Mouse (Mus musculus): ENCODE measurements around the gene Hey2. TPM values are rescaled to one million over a fixed set of nuclear protein-coding genes. Genes with fewer than 3 reads are reported as not detected.

The Hey2 gene
- polyA plus RNA-seq, 1 experiment from 2014 or later = 6.5 TPM

GRCm38 (mm10) chr10:30799713-30800450 lies 42.7 kb downstream of the Hey2 start:
- no peaks in the 10 kb centered on the region for H3K36me3 ChIP-seq (ENCODE audit: control insufficient read depth, insufficient read depth, low read length)

GRCm38 (mm10) chr10:30796469-30797261 lies 45.9 kb downstream of the Hey2 start:
- Histone ChIP-seq H3K27ac (ENCODE audit: low read depth, low read length) (no peak overlapping the region), H3K9ac (replicated peaks; ENCODE audit: low read depth, low read length) (no peak overlapping the region), H3K4me3 (ENCODE audit: low read depth, low read length) (no peak overlapping the region), H3K4me2 (ENCODE audit: low read depth, low read length) (no peak overlapping the region), H3K9me3 (ENCODE audit: control insufficient read depth, low read length) (no peaks in the 10 kb centered on the region), H3K4me1 (ENCODE audit: control insufficient read depth, insufficient read depth, low read length) (no peaks in the 10 kb centered on the region), H3K27me3 (ENCODE audit: control insufficient read depth, insufficient read depth, low read length) (no peaks in the 10 kb centered on the region), H3K36me3 (ENCODE audit: control insufficient read depth, insufficient read depth, low read length) (no peaks in the 10 kb centered on the region)
- no peak for ATAC-seq (ENCODE audit: low read depth)
- 90% methylated on average over 5 of the region's 5 CpGs for whole genome bisulfite sequencing

More at GRCm38 (mm10) chr10:30799713-30800450, 42.7 kb downstream of the Hey2 start:
- ATAC-seq (ENCODE audit: low read depth) = no peak
- Histone ChIP-seq H3K27me3 (ENCODE audit: control insufficient read depth, insufficient read depth, low read length) (no peaks in the 10 kb centered on the region), H3K4me3 (ENCODE audit: low read depth, low read length) (no peak overlapping the region), H3K27ac (ENCODE audit: low read depth, low read length) (no peak overlapping the region), H3K4me1 (ENCODE audit: control insufficient read depth, insufficient read depth, low read length) (0 out of 2 replicates have a peak, but pooled peaks cover 3% of the 10 kb centered on the region), H3K9ac (replicated peaks; ENCODE audit: low read depth, low read length) (no peak overlapping the region), H3K9me3 (ENCODE audit: control insufficient read depth, low read length) (no peaks in the 10 kb centered on the region), H3K4me2 (ENCODE audit: low read depth, low read length) (no peak overlapping the region)
- WGBS = 94% methylated on average over 2 of the region's 2 CpGs

- Histone ChIP-seq H3K4me2 (ENCODE audit: low read depth, low read length) (no peak overlapping the region), H3K4me1 (ENCODE audit: control insufficient read depth, insufficient read depth, low read length) (no peaks in the 10 kb centered on the region), H3K9ac (replicated peaks; ENCODE audit: low read depth, low read length) (no peak overlapping the region), H3K36me3 (ENCODE audit: control insufficient read depth, insufficient read depth, low read length) (no peaks in the 10 kb centered on the region; the same call in 1 of the 2 replicates), H3K27ac (ENCODE audit: low read depth, low read length) (no peak overlapping the region), H3K27me3 (ENCODE audit: control insufficient read depth, insufficient read depth, low read length) (no peaks in the 10 kb centered on the region), H3K9me3 (ENCODE audit: control insufficient read depth, low read length) (no peaks in the 10 kb centered on the region), H3K4me3 (ENCODE audit: low read depth, low read length) (no peak overlapping the region)
- WGBS = 95% methylated on average over 3 of the region's 3 CpGs
- no peak for ATAC-seq (ENCODE audit: low read depth)
Observed at GRCm38 (mm10) chr10:30791016-30791415, 51.6 kb downstream of the Hey2 start.

GRCm38 (mm10) chr10:30789521-30789920 lies 53.1 kb downstream of the Hey2 start:
- H3K9ac ChIP-seq (replicated peaks; ENCODE audit: low read depth, low read length) = no peak overlapping the region
- no peaks in the 10 kb centered on the region for H3K27me3 ChIP-seq (ENCODE audit: control insufficient read depth, insufficient read depth, low read length)
- no peaks in the 10 kb centered on the region; the same call in 1 of the 2 replicates for H3K36me3 ChIP-seq (ENCODE audit: control insufficient read depth, insufficient read depth, low read length)
- H3K27ac ChIP-seq (ENCODE audit: low read depth, low read length) = no peak overlapping the region
- no peaks in the 10 kb centered on the region for H3K9me3 ChIP-seq (ENCODE audit: control insufficient read depth, low read length)
- WGBS = 96% methylated on average over 5 of the region's 5 CpGs
- H3K4me2 ChIP-seq (ENCODE audit: low read depth, low read length) = no peak overlapping the region
- no peak overlapping the region for H3K4me3 ChIP-seq (ENCODE audit: low read depth, low read length)
- no peaks in the 10 kb centered on the region for H3K4me1 ChIP-seq (ENCODE audit: control insufficient read depth, insufficient read depth, low read length)
- no peak for ATAC-seq (ENCODE audit: low read depth)

GRCm38 (mm10) chr10:30788340-30788721 lies 54.3 kb downstream of the Hey2 start:
- no peak overlapping the region for H3K4me3 ChIP-seq (ENCODE audit: low read depth, low read length)
- H3K4me1 ChIP-seq (ENCODE audit: control insufficient read depth, insufficient read depth, low read length) = no peaks in the 10 kb centered on the region
- H3K9me3 ChIP-seq (ENCODE audit: control insufficient read depth, low read length) = no peaks in the 10 kb centered on the region
- H3K4me2 ChIP-seq (ENCODE audit: low read depth, low read length) = no peak overlapping the region
- no peaks in the 10 kb centered on the region; the same call in 1 of the 2 replicates for H3K36me3 ChIP-seq (ENCODE audit: control insufficient read depth, insufficient read depth, low read length)
- H3K9ac ChIP-seq (replicated peaks; ENCODE audit: low read depth, low read length) = no peak overlapping the region
- no peak overlapping the region for H3K27ac ChIP-seq (ENCODE audit: low read depth, low read length)
- no peaks in the 10 kb centered on the region for H3K27me3 ChIP-seq (ENCODE audit: control insufficient read depth, insufficient read depth, low read length)
- ATAC-seq (ENCODE audit: low read depth) = no peak
- WGBS = 95% methylated on average over 1 of the region's 1 CpGs

GRCm38 (mm10) chr10:30787684-30788339 lies 54.8 kb downstream of the Hey2 start:
- H3K9ac ChIP-seq (replicated peaks; ENCODE audit: low read depth, low read length) = no peak overlapping the region
- no peaks in the 10 kb centered on the region for H3K9me3 ChIP-seq (ENCODE audit: control insufficient read depth, low read length)
- no peaks in the 10 kb centered on the region; the same call in 1 of the 2 replicates for H3K36me3 ChIP-seq (ENCODE audit: control insufficient read depth, insufficient read depth, low read length)
- H3K4me1 ChIP-seq (ENCODE audit: control insufficient read depth, insufficient read depth, low read length) = no peaks in the 10 kb centered on the region
- H3K27ac ChIP-seq (ENCODE audit: low read depth, low read length) = no peak overlapping the region
- ATAC-seq (ENCODE audit: low read depth) = no peak
- H3K4me3 ChIP-seq (ENCODE audit: low read depth, low read length) = no peak overlapping the region
- H3K4me2 ChIP-seq (ENCODE audit: low read depth, low read length) = no peak overlapping the region
- no peaks in the 10 kb centered on the region for H3K27me3 ChIP-seq (ENCODE audit: control insufficient read depth, insufficient read depth, low read length)
- 96% methylated on average over 3 of the region's 3 CpGs for WGBS

GRCm38 (mm10) chr10:30786103-30786754 lies 56.4 kb downstream of the Hey2 start:
- Histone ChIP-seq H3K4me3 (ENCODE audit: low read depth, low read length) (no peak overlapping the region), H3K4me1 (ENCODE audit: control insufficient read depth, insufficient read depth, low read length) (no peaks in the 10 kb centered on the region), H3K9ac (replicated peaks; ENCODE audit: low read depth, low read length) (no peak overlapping the region), H3K36me3 (ENCODE audit: control insufficient read depth, insufficient read depth, low read length) (no peaks in the 10 kb centered on the region; the same call in 1 of the 2 replicates), H3K27me3 (ENCODE audit: control insufficient read depth, insufficient read depth, low read length) (no peaks in the 10 kb centered on the region), H3K27ac (ENCODE audit: low read depth, low read length) (no peak overlapping the region), H3K9me3 (ENCODE audit: control insufficient read depth, low read length) (no peaks in the 10 kb centered on the region), H3K4me2 (ENCODE audit: low read depth, low read length) (no peak overlapping the region)
- 90% methylated on average over 5 of the region's 5 CpGs for WGBS
- ATAC-seq (ENCODE audit: low read depth) = no peak

Data from neural tube, embryonic 14.5 days (tissue).